Mouse (Mus musculus) cerebellum, adult 8-10 months (tissue): ENCODE measurements around the gene Pdgfb.
A peak's percentile ranks its signal among the peaks of the same experiment; 100 is the strongest.

ENCODE experiments used
- DNase-seq: peaks from one replicate; pipeline ENCODE4 v3.0.0; 2022

The Pdgfb gene

GRCm38 (mm10) chr15:80008461-80008860 is 6.3 kb downstream of the Pdgfb start:
- DNase-seq, result no peak

- no peak for DNase-seq
Observed at GRCm38 (mm10) chr15:80006156-80006555, 8.6 kb downstream of the Pdgfb start.

GRCm38 (mm10) chr15:80005436-80005835 is 9.3 kb downstream of the Pdgfb start:
- no peak for DNase-seq

DNA sequence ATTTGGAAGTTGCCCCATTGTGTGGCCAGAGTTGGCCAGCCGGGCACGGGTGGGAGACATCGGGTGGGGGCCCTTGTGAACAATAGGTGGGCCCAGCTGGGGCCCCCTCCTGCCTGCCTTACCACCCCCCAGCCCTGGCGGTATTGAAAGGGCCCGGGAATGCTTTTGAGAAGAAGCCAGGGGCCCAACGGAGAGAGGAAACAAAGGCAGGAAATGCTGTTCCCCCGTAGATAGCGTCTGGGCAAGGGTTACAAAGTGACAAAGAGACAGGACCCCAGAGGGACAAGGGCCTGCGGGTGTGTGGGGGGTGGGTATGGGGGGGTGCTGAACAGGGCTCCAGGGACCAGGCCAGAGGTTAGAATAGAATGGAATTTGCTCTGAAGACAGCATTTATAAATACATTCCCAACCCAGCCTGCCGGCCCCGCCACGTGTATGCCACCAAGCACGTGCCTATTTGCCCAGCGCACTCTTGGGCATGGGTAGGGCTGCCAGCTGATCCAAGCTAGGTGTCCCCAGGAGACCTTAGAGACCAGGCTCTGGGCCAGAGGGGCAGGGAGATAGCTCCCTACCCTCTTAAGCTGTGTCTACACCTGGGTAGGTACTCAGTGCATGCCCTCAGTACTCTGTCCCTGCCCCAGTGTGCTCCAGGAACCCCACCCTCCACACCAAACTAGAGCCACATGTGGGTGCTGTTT is 10.0 kb downstream of the Pdgfb start:
- no peak for DNase-seq

DNA sequence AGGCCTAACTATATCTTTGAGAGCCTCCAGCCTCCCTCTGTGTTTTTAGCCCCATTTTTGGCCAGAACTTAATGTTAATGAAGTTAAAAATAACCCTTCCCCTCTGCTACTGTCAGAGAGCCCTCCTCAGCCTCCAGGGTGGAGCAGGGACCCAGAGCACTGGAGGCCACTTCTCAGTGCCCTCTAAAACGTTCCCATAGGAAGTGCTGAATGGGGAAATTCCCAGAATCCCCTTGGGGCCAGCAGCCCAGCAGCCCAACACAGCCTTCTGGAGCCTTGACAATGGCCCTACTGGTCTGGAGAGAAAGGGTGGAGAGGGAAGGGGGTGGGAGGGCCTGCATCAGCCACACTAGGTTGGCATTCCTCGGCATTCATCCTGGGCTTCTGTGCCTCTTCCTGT is 11.2 kb downstream of the Pdgfb start:
- DNase-seq, result no peak

- DNase-seq, result no peak
Observed at GRCm38 (mm10) chr15:80001601-80002000, 13.2 kb downstream of the Pdgfb start.

- DNase-seq, result no peak
Observed at GRCm38 (mm10) chr15:80000694-80001093, 14.1 kb downstream of the Pdgfb start.

- DNase-seq, result no peak
Observed at GRCm38 (mm10) chr15:79997988-79998387, 16.8 kb downstream of the Pdgfb start.

GRCm38 (mm10) chr15:79996781-79997180 is 18.0 kb downstream of the Pdgfb start:
- DNase-seq, result no peak

- no peak for DNase-seq
Observed at GRCm38 (mm10) chr15:79995552-79995951, 19.2 kb downstream of the Pdgfb start.

- no peak for DNase-seq
Observed at GRCm38 (mm10) chr15:79994566-79994965, 20.2 kb downstream of the Pdgfb start.

- no peak for DNase-seq
Observed at GRCm38 (mm10) chr15:79986182-79986581, 28.6 kb downstream of the Pdgfb start.

GRCm38 (mm10) chr15:79985471-79985870 is 29.3 kb downstream of the Pdgfb start:
- no peak for DNase-seq

DNA sequence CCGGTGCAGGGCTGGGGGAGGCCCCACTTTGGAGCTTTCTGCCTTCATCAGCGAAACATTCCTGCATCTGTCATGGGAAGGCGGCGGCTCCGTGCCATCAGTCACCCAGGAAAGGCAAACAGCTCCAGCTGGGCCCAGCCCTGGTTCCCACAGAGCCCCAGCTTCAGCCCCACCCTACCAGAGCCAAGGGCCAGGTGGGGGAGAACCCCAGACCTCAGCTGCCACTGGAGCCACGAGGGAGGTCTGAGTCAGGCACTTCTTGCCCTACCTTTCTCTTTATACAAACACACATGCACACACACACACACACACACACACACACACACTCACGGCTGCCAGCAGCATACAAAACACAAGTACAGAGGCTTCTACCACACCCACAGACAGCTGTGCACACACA is 30.6 kb downstream of the Pdgfb start:
- no peak for DNase-seq

DNA sequence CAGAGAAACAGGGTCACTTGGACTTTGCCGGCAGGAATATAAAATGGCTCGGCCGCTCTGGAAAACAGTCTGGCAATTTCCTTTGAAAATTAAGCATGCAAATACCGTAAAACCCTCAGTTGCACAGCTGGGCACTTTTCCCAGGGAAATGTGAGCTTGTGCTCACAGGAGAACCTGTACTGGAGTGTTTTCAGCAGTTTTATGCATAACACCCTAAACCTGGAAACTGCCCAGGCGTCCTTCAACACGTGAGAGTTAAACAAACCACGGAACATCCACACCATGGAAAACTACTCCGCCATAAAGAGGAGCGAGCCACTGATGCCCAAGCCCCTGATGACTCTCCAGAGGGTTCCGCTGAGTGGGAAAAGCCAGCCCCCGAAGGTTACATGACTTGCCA is 34.1 kb downstream of the Pdgfb start:
- DNase-seq, result no peak

DNA sequence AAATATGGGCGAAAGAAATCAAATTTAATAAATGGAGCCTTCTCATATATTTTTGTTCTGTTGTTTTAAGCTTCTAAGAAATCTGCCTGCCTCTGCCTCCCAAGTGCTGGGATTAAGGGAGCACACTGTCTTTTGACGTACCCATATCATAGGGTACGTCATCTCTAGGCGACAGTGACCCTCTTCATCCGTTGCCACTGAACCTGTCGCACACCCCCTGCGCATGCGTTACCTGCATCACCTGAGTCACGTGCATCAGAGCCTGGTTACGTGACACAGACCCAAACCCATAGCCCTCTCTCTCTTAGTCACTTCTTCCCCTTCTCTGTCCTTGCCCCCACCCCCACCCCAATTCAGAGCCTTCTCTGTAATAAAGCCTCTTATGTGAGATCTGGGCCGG is 42.6 kb downstream of the Pdgfb start:
- DNase-seq, result no peak

DNA sequence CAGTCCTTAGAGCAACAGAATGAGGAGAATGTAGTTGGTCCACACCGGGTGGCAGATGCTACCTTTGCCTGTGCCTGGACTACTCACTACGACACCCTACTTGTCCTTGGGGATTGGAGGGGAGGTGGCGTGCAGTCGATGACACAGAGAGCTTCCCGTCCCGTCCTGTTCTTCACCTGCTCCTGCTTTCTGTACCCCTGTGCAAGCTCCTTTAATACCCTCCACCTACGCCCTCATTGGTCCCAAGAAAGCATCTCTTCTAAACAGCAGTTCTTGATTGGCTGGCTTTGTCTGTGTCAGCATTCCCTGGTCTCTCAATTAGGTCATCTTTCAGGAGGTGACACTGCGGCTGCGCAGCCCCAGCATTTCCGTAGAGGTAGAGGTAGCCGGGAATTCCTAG is 43.8 kb downstream of the Pdgfb start, which contains the start of gene Cbx7:
Gene Cbx7 (minus strand): TSS at position 180 of the 400 bp plus-strand sequence.
- DNase-seq, result no peak

GRCm38 (mm10) chr15:79970491-79970890 is 44.3 kb downstream of the Pdgfb start:
- DNase-seq, result no peak

GRCm38 (mm10) chr15:79967346-79967745 is 47.4 kb downstream of the Pdgfb start:
- DNase-seq, result no peak

- DNase-seq, result no peak
Observed at GRCm38 (mm10) chr15:79964376-79964775, 50.4 kb downstream of the Pdgfb start.

DNA sequence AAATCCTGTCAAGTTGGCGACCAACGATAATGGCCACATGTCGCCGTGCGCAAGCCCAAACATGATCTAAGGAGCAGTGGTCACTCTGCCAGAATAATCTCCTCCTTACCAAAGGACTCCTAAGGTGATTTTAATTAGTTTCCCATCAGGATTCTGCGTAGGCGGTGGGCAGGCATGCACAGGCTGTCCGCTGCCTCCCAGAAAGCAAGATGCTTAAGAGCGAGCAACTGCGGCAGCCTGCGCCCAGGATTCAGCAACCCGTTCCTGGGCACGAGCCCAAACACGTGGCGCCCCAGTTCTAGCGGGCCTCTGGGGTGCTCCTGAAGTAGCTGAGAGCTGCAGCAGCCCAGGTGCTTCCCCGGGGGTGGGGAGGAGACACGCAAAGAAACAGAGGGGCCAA is 52.1 kb downstream of the Pdgfb start:
- DNase-seq, result peak; percentile 73

- no peak for DNase-seq
Observed at GRCm38 (mm10) chr15:79961366-79961921, 53.3 kb downstream of the Pdgfb start.

GRCm38 (mm10) chr15:79958418-79958817 is 56.4 kb downstream of the Pdgfb start:
- DNase-seq, result no peak

- no peak for DNase-seq
Observed at GRCm38 (mm10) chr15:79956559-79956958, 58.2 kb downstream of the Pdgfb start.

DNA sequence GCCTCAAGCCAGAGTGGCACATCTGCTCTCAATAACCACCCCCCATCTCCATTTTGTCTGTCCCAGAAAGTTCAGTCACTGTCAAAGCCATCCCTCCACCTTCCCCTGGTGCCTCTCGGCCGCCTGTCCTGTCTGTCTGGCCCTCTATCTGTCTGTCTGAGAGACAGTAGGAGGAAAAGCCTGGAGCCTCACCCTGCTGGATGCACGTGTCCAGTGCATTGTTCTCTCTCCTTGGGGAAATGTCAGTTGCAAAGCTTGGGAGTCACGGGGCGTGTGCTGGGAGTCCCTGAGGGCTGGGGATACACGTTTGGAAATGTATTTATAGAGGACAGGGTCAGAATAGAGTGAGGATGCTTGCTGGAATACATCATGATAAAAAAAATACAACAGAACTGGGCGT is 61.3 kb downstream of the Pdgfb start:
- no peak for DNase-seq
